Mouse (Mus musculus) liver, adult 2 months (tissue): ENCODE results near the gene Ddx23.

Source experiments
- CTCF ChIP-seq: fragments of 200-500 bp; IDR thresholded peaks from 2 replicates; pipeline ENCODE4 v1.5.1; 2011; ENCODE audit warnings: low read depth, low read length, control low read depth
- POLR2A ChIP-seq: fragments of 200-500 bp; IDR thresholded peaks from 2 replicates; pipeline ENCODE4 v1.6.1; 2011; ENCODE audit warnings: low read length, control low read depth; ENCODE audit not compliant: insufficient read depth; ENCODE audit errors: extremely low read depth

GRCm38 (mm10) chr15:98652174-98652573 lies 10.5 kb downstream of the Ddx23 start:
- TF ChIP-seq CTCF = no peak
- no peak for TF ChIP-seq POLR2A
